Mouse (Mus musculus) neutrophil, adult 5-6 weeks (primary cell): ENCODE results near the gene Kcnn1. TPM values are rescaled to one million over a fixed set of nuclear protein-coding genes. Genes with fewer than 3 reads are reported as not detected.
A peak's percentile ranks its signal among the peaks of the same experiment; 100 is the strongest.
"Not testable (repeated sequence)": the region's sequence is repeated elsewhere in the genome, so short reads cannot be mapped to it uniquely, and the experiment has no call there.

Source experiments
- ATAC-seq: fragments of 151-379, 151-347 bp; 2 replicates; pipeline ENCODE4 v1.8.0; 2017; ENCODE audit warnings: mild to moderate bottlenecking, moderate TSS enrichment; ENCODE audit not compliant: insufficient number of reproducible peaks, poor library complexity, low FRiP score, severe bottlenecking; ENCODE audit errors: extremely low read depth
- total RNA-seq: library from RNA; stranded (forward); fragments of 200-1000 nt; gene quantifications from 2 replicates; pipeline ENCODE4 v1.2.3, GENCODE M21; 2017

The Kcnn1 gene
- not detected in 2 replicates for total RNA-seq

GRCm38 (mm10) chr8:70862824-70863641, at the start of gene Kcnn1:
Kcnn1 (minus strand) TSS chr8:70863258.
- no peak for ATAC-seq

GRCm38 (mm10) chr8:70911596-70911995, 48.5 kb upstream of the Kcnn1 start:
- ATAC-seq, result no peak

GRCm38 (mm10) chr8:70907518-70907917, 44.5 kb upstream of the Kcnn1 start:
- no peak for ATAC-seq

- peak; percentile 48 for ATAC-seq
Measured at GRCm38 (mm10) chr8:70905831-70906736, 43.0 kb upstream of the Kcnn1 start, which contains the start of gene Map1s. Map1s (plus strand) TSS chr8:70905932.

GRCm38 (mm10) chr8:70905463-70905830, 42.4 kb upstream of the Kcnn1 start:
- no peak for ATAC-seq

- peak; percentile 20; the same call in 1 of the 2 replicates for ATAC-seq
Measured at GRCm38 (mm10) chr8:70904532-70904931, 41.5 kb upstream of the Kcnn1 start.

GRCm38 (mm10) chr8:70903582-70903981, 40.5 kb upstream of the Kcnn1 start:
- ATAC-seq, result no peak

GRCm38 (mm10) chr8:70903112-70903511, 40.1 kb upstream of the Kcnn1 start:
- no peak for ATAC-seq

- no peak for ATAC-seq
Measured at GRCm38 (mm10) chr8:70902211-70902610, 39.2 kb upstream of the Kcnn1 start.

GRCm38 (mm10) chr8:70900872-70901387, 37.9 kb upstream of the Kcnn1 start:
- ATAC-seq, result no peak

GRCm38 (mm10) chr8:70899226-70899625, 36.2 kb upstream of the Kcnn1 start:
- no peak for ATAC-seq

GRCm38 (mm10) chr8:70898661-70899198, 35.7 kb upstream of the Kcnn1 start:
- ATAC-seq, result no peak

- ATAC-seq, result peak; percentile 47
Measured at GRCm38 (mm10) chr8:70897681-70898413, 34.8 kb upstream of the Kcnn1 start.

GRCm38 (mm10) chr8:70897021-70897680, 34.1 kb upstream of the Kcnn1 start, which contains the start of gene Rpl18a:
Rpl18a (minus strand) TSS chr8:70897412.
- ATAC-seq, result peak; percentile 91

- ATAC-seq, result no peak
Measured at GRCm38 (mm10) chr8:70896316-70897020, 33.4 kb upstream of the Kcnn1 start.

GRCm38 (mm10) chr8:70895571-70896259, 32.7 kb upstream of the Kcnn1 start:
- not testable (repeated sequence) for ATAC-seq
